Mouse (Mus musculus) midbrain, postnatal 0 days (tissue): ENCODE results near the gene Slc16a14. TPM values are rescaled to one million over a fixed set of nuclear protein-coding genes. Genes with fewer than 3 reads are reported as not detected.

ENCODE experiments used
- ATAC-seq: fragments of 200-750 bp; cut with Nextera tagmentation; 2 replicates; pipeline ENCODE4 v1.8.0; 2017; ENCODE audit warnings: moderate number of reproducible peaks, mild to moderate bottlenecking, moderate TSS enrichment, moderate library complexity; ENCODE audit not compliant: low FRiP score
- DNase-seq: peaks from one replicate; pipeline ENCODE4 v3.0.0-alpha.2; 2015; ENCODE audit warnings: low spot score
- H3K27ac ChIP-seq: fragments of 300-500 bp; sonication (generic); 2 replicates; pipeline ENCODE4 v1.5.1; 2014; ENCODE audit warnings: low read depth, mild to moderate bottlenecking, low read length, mixed read lengths
- H3K27me3 ChIP-seq: fragments of 300-500 bp; sonication (generic); 2 replicates; pipeline ENCODE4 v1.6.1; 2014; ENCODE audit warnings: low read length, control low read depth, mixed read lengths; ENCODE audit not compliant: insufficient read depth
- H3K36me3 ChIP-seq: fragments of 300-500 bp; sonication (generic); 2 replicates; pipeline ENCODE4 v1.6.1; 2014; ENCODE audit warnings: low read length, control low read depth, mixed read lengths; ENCODE audit not compliant: insufficient read depth
- H3K4me1 ChIP-seq: fragments of 300-500 bp; sonication (generic); 2 replicates; pipeline ENCODE4 v1.6.1; 2014; ENCODE audit warnings: mild to moderate bottlenecking, control low read depth, antibody characterized with exemption, low read length, mixed read lengths; ENCODE audit not compliant: insufficient read depth
- H3K4me2 ChIP-seq: fragments of 300-500 bp; sonication (generic); 2 replicates; pipeline ENCODE4 v1.6.1; 2014; ENCODE audit warnings: low read depth, mild to moderate bottlenecking, low read length, mixed read lengths; ENCODE audit not compliant: poor library complexity, severe bottlenecking
- H3K4me3 ChIP-seq: fragments of 300-500 bp; sonication (generic); 2 replicates; pipeline ENCODE4 v1.5.1; 2014; ENCODE audit warnings: low read depth, mild to moderate bottlenecking, low read length, moderate library complexity
- H3K9ac ChIP-seq: fragments of 300-500 bp; sonication (generic); replicated peaks from 2 replicates; pipeline ENCODE4 v1.6.1; 2014; ENCODE audit warnings: mild to moderate bottlenecking, low read length, moderate library complexity, mixed read lengths; ENCODE audit not compliant: poor library complexity, severe bottlenecking
- H3K9me3 ChIP-seq: fragments of 300-500 bp; sonication (generic); 2 replicates; pipeline ENCODE4 v1.6.1; 2016; ENCODE audit warnings: low read length, control low read depth
- CTCF ChIP-seq: IDR thresholded peaks from 2 replicates; pipeline ENCODE4 v1.5.1; 2016; ENCODE audit warnings: antibody characterized with exemption, mild to moderate bottlenecking
- WGBS: fragments of 180-500 bp; shearing (Covaris S2); extraction: QIAGEN DNeasy Blood & Tissue Kit; methylation state at CpG from one replicate; pipeline ENCODE4 v1.1.7; 2014; 5-methylcytosine and 5-hydroxymethylcytosine counted together
- polyA plus RNA-seq: library from polyadenylated mRNA; unstranded; fragments of >200 nt; fragmentation: Nextera tagmentation; extraction: Ambion mirVana; gene quantifications from 2 replicates; pipeline ENCODE4 v1.2.1, GENCODE M21; 2015
- total RNA-seq: library from RNA; depleted of rRNA; stranded (reverse); fragments of >200 nt; gene quantifications from 2 replicates; pipeline ENCODE4 v1.2.3, GENCODE M21; 2014

Gene Slc16a14
- total and polyA plus RNA-seq, 2 experiments from 2014 or later: 17.5 to 19.7 TPM

DNA sequence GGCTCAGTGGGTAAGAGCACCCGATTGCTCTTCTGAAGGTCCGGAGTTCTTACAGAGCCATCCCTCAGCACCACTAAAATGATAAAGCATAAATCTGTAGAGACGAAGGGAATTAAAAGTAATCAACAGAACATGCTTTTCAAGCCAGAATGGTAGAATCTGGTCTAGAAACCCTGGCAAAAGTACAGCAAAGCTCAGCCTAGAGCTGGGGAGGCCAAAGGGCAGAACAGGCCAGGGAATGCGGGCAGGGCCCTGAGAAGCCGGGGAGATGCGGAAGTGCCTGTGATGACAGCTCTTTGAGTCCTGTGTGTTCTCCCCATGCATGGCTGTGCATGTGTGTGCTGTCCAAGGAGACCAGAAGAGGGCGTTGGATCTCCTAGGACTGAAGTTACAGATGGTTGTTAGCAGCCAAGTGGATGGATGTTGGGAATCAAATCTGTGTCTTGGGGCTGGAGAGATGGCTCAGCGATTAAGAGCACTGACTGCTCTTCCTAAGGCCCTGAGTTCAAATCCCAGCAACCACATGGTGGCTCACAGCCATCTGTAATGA lies 55.3 kb downstream of the Slc16a14 start:
- no peak overlapping the region for H3K27ac ChIP-seq
- WGBS: 92% methylated on average over 8 of the region's 8 CpGs
- no peaks in the 10 kb centered on the region for H3K4me1 ChIP-seq
- H3K4me3 ChIP-seq: no peak overlapping the region
- ATAC-seq: no peak
- H3K4me2 ChIP-seq: no peak overlapping the region
- DNase-seq: no peak
- H3K36me3 ChIP-seq: no peaks in the 10 kb centered on the region
- H3K9me3 ChIP-seq: no peaks in the 10 kb centered on the region
- no peak overlapping the region for H3K9ac ChIP-seq
- H3K27me3 ChIP-seq: no peaks in the 10 kb centered on the region
- TF ChIP-seq CTCF: no peak

DNA sequence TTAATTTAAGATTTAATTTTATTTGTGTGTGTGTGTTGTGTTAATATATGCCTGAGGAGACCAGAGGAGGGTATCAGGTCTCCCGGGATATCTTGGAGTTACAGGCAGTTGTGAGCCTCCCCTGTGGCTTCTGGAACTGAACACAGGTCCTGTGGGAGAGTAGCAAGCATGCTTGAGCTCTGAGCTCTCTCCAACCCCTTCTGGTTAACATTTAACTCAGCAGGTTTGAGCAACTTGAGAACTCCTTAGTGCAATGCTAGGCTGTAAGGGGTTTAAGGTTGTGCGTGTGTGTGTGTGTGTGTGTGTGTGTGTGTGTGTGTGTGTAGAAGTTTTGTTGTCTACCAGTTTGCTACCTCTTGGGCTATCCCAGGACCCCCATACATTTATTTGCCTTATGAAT lies 57.3 kb downstream of the Slc16a14 start:
- Histone ChIP-seq H3K9me3 (no peaks in the 10 kb centered on the region), H3K4me2 (no peak overlapping the region), H3K4me1 (no peaks in the 10 kb centered on the region), H3K27me3 (no peaks in the 10 kb centered on the region), H3K27ac (no peak overlapping the region), H3K4me3 (no peak overlapping the region), H3K9ac (no peak overlapping the region), H3K36me3 (no peaks in the 10 kb centered on the region)
- WGBS: 93% methylated on average over 2 of the region's 2 CpGs
- TF ChIP-seq CTCF: no peak
- DNase-seq (no peak), ATAC-seq (no peak)

DNA sequence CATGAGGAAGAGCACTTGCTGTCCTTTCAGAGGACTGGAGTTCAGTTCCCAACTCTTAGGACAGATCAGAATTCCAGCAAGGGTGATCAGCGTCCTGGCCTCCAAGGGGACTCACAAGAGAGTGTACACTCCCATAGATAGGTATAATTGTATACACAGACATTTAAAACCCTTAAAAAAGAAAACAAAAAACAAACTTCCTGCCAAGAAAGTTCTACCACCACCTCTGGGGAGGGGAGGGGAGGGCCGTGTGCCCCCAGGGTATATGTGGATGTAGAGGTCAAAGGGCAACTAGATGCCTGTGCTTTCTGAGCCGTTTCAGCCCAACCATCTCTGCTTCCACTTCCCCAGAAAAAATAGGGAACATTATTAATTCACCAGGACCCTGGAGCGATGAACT lies 62.0 kb downstream of the Slc16a14 start:
- Histone ChIP-seq H3K4me2 (no peak overlapping the region), H3K4me3 (no peak overlapping the region), H3K9me3 (no peaks in the 10 kb centered on the region), H3K9ac (no peak overlapping the region), H3K27me3 (no peaks in the 10 kb centered on the region), H3K36me3 (no peaks in the 10 kb centered on the region), H3K4me1 (no peaks in the 10 kb centered on the region), H3K27ac (no peak overlapping the region)
- TF ChIP-seq CTCF: no peak
- ATAC-seq (no peak), DNase-seq (no peak)
- 72% methylated on average over 4 of the region's 4 CpGs for WGBS

DNA sequence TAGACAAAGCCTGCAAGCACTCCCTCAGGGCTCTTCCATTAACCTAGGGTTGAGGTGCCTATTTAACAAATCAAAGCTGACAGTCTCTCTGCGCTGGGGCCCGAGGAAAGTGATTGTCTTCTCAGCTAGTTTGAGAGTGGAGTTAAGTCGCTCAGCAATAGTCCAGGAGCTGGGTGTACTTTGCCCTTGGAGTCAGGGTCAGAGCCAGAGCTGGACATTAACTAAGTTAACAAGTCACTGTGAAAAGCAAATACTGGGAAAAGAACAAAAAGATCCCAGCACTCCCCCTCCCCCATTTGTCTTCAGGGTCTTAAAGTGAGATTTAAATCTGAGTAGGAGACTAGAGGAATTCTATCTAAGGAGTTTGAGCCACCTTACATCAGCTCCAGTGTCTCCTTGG lies 62.8 kb downstream of the Slc16a14 start:
- ATAC-seq (no peak), DNase-seq (no peak)
- 19% methylated on average over 3 of the region's 3 CpGs for WGBS
- H3K36me3 ChIP-seq: no peaks in the 10 kb centered on the region
- no peak for TF ChIP-seq CTCF
- H3K9me3 ChIP-seq: no peaks in the 10 kb centered on the region
- H3K4me1 ChIP-seq: no peaks in the 10 kb centered on the region
- H3K4me3 ChIP-seq: no peak overlapping the region
- no peaks in the 10 kb centered on the region for H3K27me3 ChIP-seq
- no peak overlapping the region for H3K9ac ChIP-seq
- H3K27ac ChIP-seq: no peak overlapping the region
- no peak overlapping the region for H3K4me2 ChIP-seq

DNA sequence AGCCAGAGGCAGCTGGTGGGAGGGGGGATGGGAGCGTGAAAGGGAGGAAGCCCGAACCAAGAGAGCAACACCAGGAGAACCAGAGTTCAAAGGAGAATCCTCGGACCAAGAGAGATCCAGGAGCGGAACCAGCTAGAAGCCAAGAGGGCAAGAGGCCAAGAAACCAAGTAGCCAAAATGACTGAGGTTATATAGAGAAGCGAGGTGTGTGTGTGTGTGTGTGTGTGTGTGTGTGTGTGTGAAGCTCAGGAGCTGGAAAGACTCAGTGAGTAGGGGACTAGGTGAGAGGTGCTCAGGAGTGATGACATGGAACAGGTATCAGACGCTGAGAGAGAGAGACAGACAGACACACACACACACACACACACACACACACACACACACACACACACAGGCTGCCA lies 63.8 kb downstream of the Slc16a14 start:
- Histone ChIP-seq H3K4me1 (no peaks in the 10 kb centered on the region), H3K27me3 (no peaks in the 10 kb centered on the region), H3K27ac (no peak overlapping the region), H3K4me3 (no peak overlapping the region), H3K9ac (no peak overlapping the region), H3K9me3 (no peaks in the 10 kb centered on the region), H3K36me3 (no peaks in the 10 kb centered on the region), H3K4me2 (no peak overlapping the region)
- ATAC-seq (no peak), DNase-seq (no peak)
- WGBS: 73% methylated on average over 6 of the region's 6 CpGs
- no peak for TF ChIP-seq CTCF

DNA sequence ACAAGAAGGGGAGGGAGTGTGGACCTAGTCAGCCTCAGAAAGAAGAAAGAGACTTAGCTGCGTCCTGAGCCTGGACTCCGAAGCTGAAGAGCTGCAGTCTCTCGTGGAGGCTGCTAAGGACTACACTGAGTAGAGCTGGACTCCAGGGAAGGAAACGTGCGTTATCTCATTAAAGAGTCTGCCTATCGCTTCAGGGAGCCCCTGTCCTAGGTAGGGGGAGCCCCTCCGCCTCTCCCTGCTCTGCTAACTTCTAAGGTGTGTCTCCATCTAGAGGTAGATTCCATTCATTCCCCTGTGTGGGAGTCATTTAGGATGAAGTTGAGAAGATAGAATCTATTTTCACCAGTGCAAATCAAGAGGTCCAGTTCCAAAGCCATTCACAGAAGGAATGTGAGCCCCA lies 65.4 kb downstream of the Slc16a14 start:
- Histone ChIP-seq H3K36me3 (no peaks in the 10 kb centered on the region), H3K27me3 (no peaks in the 10 kb centered on the region), H3K9me3 (no peaks in the 10 kb centered on the region), H3K27ac (no peak overlapping the region), H3K9ac (no peak overlapping the region), H3K4me2 (no peak overlapping the region), H3K4me3 (no peak overlapping the region), H3K4me1 (no peaks in the 10 kb centered on the region)
- DNase-seq (no peak), ATAC-seq (0 out of 2 replicates have a peak, but pooled peaks have one; percentile 27)
- peak; percentile 28; the same call in 1 of the 2 replicates for TF ChIP-seq CTCF
- WGBS: 46% methylated on average over 7 of the region's 7 CpGs
